Mouse (Mus musculus) left cerebral cortex, adult 2 months (tissue): ENCODE measurements around the gene Sirt7. TPM values are rescaled to one million over a fixed set of nuclear protein-coding genes. Genes with fewer than 3 reads are reported as not detected.

Source experiments
- DNase-seq, 2 experiments: peaks; one replicate each; pipeline ENCODE4 v3.0.0; 2021 to 2022; ENCODE audit warnings: low spot score in 2 of 2, mixed read lengths in 1 of 2; ENCODE audit errors: extremely low spot score in 1 of 2
- H3K27ac ChIP-seq: fragments of 200-600 bp; 2 replicates; pipeline ENCODE4 v1.8.1; 2022
- H3K4me3 ChIP-seq: fragments of 200-600 bp; 2 replicates; pipeline ENCODE4 v1.8.1; 2022
- CTCF ChIP-seq: fragments of 200-600 bp; IDR thresholded peaks from 2 replicates; pipeline ENCODE4 v1.8.1; 2022; ENCODE audit warnings: antibody characterized with exemption, mild to moderate bottlenecking, moderate library complexity
- intact Hi-C: fragments of 180-260 bp; cut with DNase I; formaldehyde crosslinking; loops from one replicate; pipeline ENCODE4 v1.15.1; 2025
- microRNA-seq, 2 experiments: library from miRNA; unstranded; fragments of <30 nt; microRNA quantifications; one replicate each; pipeline ENCODE4 v1.2.0; 2021
- total RNA-seq, 2 experiments: library from RNA; stranded (reverse); gene quantifications; 2 replicates each; pipeline ENCODE4 v1.2.3; 2021

Gene Sirt7
- total RNA-seq, 2 experiments from 2014 or later, result 43.2 to 45.3 TPM

DNA sequence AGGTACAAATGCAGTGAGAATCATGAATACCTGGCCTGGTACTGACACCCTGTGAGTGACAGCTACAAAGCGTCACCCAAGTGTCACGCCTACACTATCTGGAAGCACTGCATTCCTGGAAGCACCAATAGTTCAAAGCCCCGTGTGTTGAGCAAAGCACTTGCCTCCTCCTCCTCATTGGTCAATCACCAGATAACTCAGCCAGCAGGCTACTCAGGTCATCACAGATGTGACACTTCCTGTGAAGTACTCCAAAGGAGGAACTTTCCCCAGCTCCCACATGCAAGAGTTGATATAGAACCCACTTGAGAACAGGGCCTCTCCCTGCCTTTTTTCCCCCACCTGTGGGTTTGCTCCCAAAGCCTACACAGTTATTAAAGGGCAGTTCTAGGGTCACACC is 53.9 kb downstream of the Sirt7 start:
- H3K4me3 ChIP-seq, result no peak overlapping the region
- no peak for DNase-seq
- intact Hi-C loops, result no loop called here
- no peak for TF ChIP-seq CTCF
- no peak overlapping the region for H3K27ac ChIP-seq

Small RNA genes lying within 50 kb of the gene (microRNA-seq; reads per million reads assigned to microRNA genes)
- 0.24 to 2.9 reads per million in 2 experiments for gene Mir6936

Other genes starting within 250 kb of the Sirt7 start
- 10 to 100 TPM; 16.1 to 17.6 TPM for gene Faap100, start 246.5 kb downstream of the Sirt7 start, total RNA-seq
- gene Nploc4, start 187.5 kb downstream of the Sirt7 start, total RNA-seq, result 10 to 100 TPM; 70.9 to 72.4 TPM
- 1 to 10 TPM in 1 of 2 experiments, not detected in 1; 3.8 TPM for gene Tspan10, start 182.6 kb downstream of the Sirt7 start, total RNA-seq
- 1 to 10 TPM in 1 of 2 experiments, under 1 TPM in 1; 0.45 to 1.1 TPM for gene Pde6g, start 171.7 kb downstream of the Sirt7 start, total RNA-seq
- 10 to 100 TPM; 13.8 to 15.8 TPM for gene Oxld1, start 167.2 kb downstream of the Sirt7 start, total RNA-seq
- 10 to 100 TPM; 28.4 to 28.5 TPM for gene Ccdc137, start 167.1 kb downstream of the Sirt7 start, total RNA-seq
- 10 to 100 TPM; 47.9 to 51.9 TPM for gene Arl16, start 157.6 kb downstream of the Sirt7 start, total RNA-seq
- 10 to 100 TPM; 66.1 to 68.3 TPM for gene Mrpl12, start 140.6 kb downstream of the Sirt7 start, total RNA-seq
- gene Slc25a10, start 133.4 kb downstream of the Sirt7 start, total RNA-seq, result 10 to 100 TPM; 17.7 to 21.3 TPM
- not detected for gene Gcgr, start 94.5 kb downstream of the Sirt7 start, total RNA-seq
- gene Mcrip1, start 75.5 kb downstream of the Sirt7 start, total RNA-seq, result 10 to 100 TPM; 68.3 to 83.2 TPM
- gene Ppp1r27, start 74.1 kb downstream of the Sirt7 start, total RNA-seq, result not detected
- gene P4hb, start 52.0 kb downstream of the Sirt7 start, total RNA-seq, result 100 to 1,000 TPM; 114 to 120 TPM
- gene Arhgdia, start 43.6 kb downstream of the Sirt7 start, total RNA-seq, result 100 to 1,000 TPM; 290 to 300 TPM
- 10 to 100 TPM; 56.4 to 64.1 TPM for gene Alyref, start 26.9 kb downstream of the Sirt7 start, total RNA-seq
- 10 to 100 TPM; 92.9 to 93.0 TPM for gene Anapc11, start 26.8 kb downstream of the Sirt7 start, total RNA-seq
- under 1 TPM in 1 of 2 experiments, not detected in 1; 0.95 TPM for gene Npb, start 16.8 kb downstream of the Sirt7 start, total RNA-seq
- 100 to 1,000 TPM; 133 to 140 TPM for gene Pcyt2, start 7.3 kb downstream of the Sirt7 start, total RNA-seq
- 100 to 1,000 TPM; 104 to 107 TPM for gene Mafg, start 8.4 kb upstream of the Sirt7 start, total RNA-seq
- 1 to 10 TPM; 2.4 to 3.1 TPM for gene Pycr1, start 18.5 kb upstream of the Sirt7 start, total RNA-seq
- 1 to 10 TPM; 6.9 to 8.8 TPM for gene Myadml2, start 22.9 kb upstream of the Sirt7 start, total RNA-seq
- 1 to 10 TPM; 4.0 to 7.2 TPM for gene Notum, start 35.9 kb upstream of the Sirt7 start, total RNA-seq
- gene Aspscr1, start 47.7 kb upstream of the Sirt7 start, total RNA-seq, result 10 to 100 TPM; 47.4 to 54.9 TPM
- 10 to 100 TPM; 18.9 to 21.3 TPM for gene Cenpx, start 88.5 kb upstream of the Sirt7 start, total RNA-seq
- gene Lrrc45, start 88.7 kb upstream of the Sirt7 start, total RNA-seq, result 10 to 100 TPM; 61.4 to 62.3 TPM
- gene Rac3, start 96.2 kb upstream of the Sirt7 start, total RNA-seq, result 10 to 100 TPM; 34.0 to 39.6 TPM
- gene Dcxr, start 102.0 kb upstream of the Sirt7 start, total RNA-seq, result 1 to 10 TPM; 7.1 to 8.4 TPM
- gene Cbr2, start 106.9 kb upstream of the Sirt7 start, total RNA-seq, result 1 to 10 TPM; 1.9 to 3.0 TPM
- 10 to 100 TPM; 27.5 to 57.3 TPM for gene Hmga1b, start 137.6 kb upstream of the Sirt7 start, total RNA-seq
- gene Rfng, start 159.0 kb upstream of the Sirt7 start, total RNA-seq, result 10 to 100 TPM; 60.7 to 63.2 TPM
- 100 to 1,000 TPM; 139 to 145 TPM for gene Gps1, start 159.0 kb upstream of the Sirt7 start, total RNA-seq
- 10 to 100 TPM; 45.8 to 47.6 TPM for gene Dus1l, start 171.2 kb upstream of the Sirt7 start, total RNA-seq
- 100 to 1,000 TPM; 177 to 197 TPM for gene Fasn, start 199.3 kb upstream of the Sirt7 start, total RNA-seq